Mouse (Mus musculus) lung, adult 2 months (tissue): ENCODE results near the gene Ngrn. TPM values are rescaled to one million over a fixed set of nuclear protein-coding genes. Genes with fewer than 3 reads are reported as not detected.
A peak's percentile ranks its signal among the peaks of the same experiment; 100 is the strongest.

Source experiments
- DNase-seq: peaks from one replicate; pipeline ENCODE4 v3.0.0; 2022
- H3K4me1 ChIP-seq: fragments of 200-500 bp; 2 replicates; pipeline ENCODE4 v1.6.1; 2011; ENCODE audit warnings: low read length; ENCODE audit not compliant: control insufficient read depth, insufficient read depth
- H3K4me3 ChIP-seq: fragments of 200-500 bp; replicated peaks from 2 replicates; pipeline ENCODE3; 2011; ENCODE audit warnings: low read depth, mild to moderate bottlenecking, control low read depth, low read length; ENCODE audit errors: extremely low read depth
- CTCF ChIP-seq: fragments of 200-500 bp; IDR thresholded peaks from 2 replicates; pipeline ENCODE4 v1.5.1; 2011; ENCODE audit warnings: mild to moderate bottlenecking, low read length, control low read depth; ENCODE audit not compliant: insufficient read depth
- POLR2A ChIP-seq: fragments of 200-500 bp; IDR thresholded peaks from 2 replicates; pipeline ENCODE4 v1.6.1; 2011; ENCODE audit warnings: low read depth, mild to moderate bottlenecking, control low read depth, low read length, borderline replicate concordance; ENCODE audit errors: extremely low read depth
- WGBS: fragments of 180-500 bp; shearing (Covaris S2); methylation state at CpG from one replicate; pipeline ENCODE4 v1.1.7; 2018; 5-methylcytosine and 5-hydroxymethylcytosine counted together
- polyA plus RNA-seq: library from polyadenylated mRNA; depleted of rRNA; stranded (reverse); fragments of >200 nt; gene quantifications from 2 replicates; pipeline ENCODE4 v1.2.3, GENCODE M21; 2012; rRNA removed

Gene Ngrn
- 21.0 and 26.2 TPM in 2 replicates for polyA plus RNA-seq

GRCm38 (mm10) chr7:80260625-80261371, at the start of gene Ngrn:
Ngrn (plus strand) TSS chr7:80261215.
- Histone ChIP-seq H3K4me3 (peak within 1 kb of the TSS; percentile 91), H3K4me1 (peaks cover 5% of the 10 kb centered on the region; the same call in 1 of the 2 replicates)
- peak; percentile 81 for DNase-seq
- 26% methylated on average over 40 of the region's 40 CpGs for WGBS
- no peak for TF ChIP-seq CTCF
- TF ChIP-seq POLR2A: peak; percentile 94

DNA sequence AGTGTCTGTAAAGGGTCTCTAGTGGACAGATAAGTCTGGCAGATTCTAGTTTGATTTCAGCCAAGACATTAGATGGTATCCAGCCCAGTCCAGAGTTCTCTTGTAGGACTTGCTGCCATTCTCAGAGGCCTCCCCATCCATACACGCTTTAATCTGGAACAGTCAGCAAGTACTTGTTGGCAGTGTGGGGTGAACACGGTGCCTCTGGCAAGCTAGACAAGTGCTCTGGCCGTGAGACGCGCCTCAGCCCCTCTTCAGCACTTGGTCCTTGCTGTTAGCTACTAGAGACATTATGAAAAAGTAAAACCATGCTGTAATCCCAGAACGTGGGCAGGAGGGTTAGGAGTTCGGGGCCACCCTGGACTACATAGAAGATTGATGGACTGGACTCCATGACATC, 47.4 kb upstream of the Ngrn start:
- no peak overlapping the region for H3K4me3 ChIP-seq
- no peak for DNase-seq
- WGBS: 86% methylated on average over 7 of the region's 7 CpGs
- TF ChIP-seq POLR2A: no peak
- peaks cover 2% of the 10 kb centered on the region for H3K4me1 ChIP-seq

DNA sequence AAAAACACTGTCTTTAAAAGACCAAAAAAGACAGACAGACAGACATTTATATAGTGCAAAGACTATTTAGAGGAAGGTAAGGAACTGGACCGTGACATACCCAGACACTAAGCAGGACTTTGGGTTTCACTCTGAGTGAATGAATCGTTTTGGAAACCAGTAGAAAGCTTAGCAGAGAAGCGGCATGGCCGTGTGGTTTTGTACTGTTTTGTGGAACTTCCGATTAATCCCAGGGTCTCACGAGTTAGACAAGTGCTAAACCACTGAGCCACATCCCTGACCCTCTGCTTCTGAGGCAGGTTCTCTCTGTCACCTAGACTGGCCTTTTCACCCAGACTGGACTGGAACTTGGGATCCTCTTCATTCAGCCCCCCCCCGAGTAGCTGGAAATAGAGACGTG, 46.6 kb upstream of the Ngrn start:
- DNase-seq: no peak
- Histone ChIP-seq H3K4me1 (0 out of 2 replicates have a peak, but pooled peaks cover 2% of the 10 kb centered on the region), H3K4me3 (no peak overlapping the region)
- no peak for TF ChIP-seq POLR2A
- no peak for TF ChIP-seq CTCF
- WGBS: 83% methylated on average over 8 of the region's 8 CpGs

- 21% methylated on average over 4 of the region's 4 CpGs for WGBS
- TF ChIP-seq CTCF (peak; percentile 88), POLR2A (no peak)
- Histone ChIP-seq H3K4me3 (no peak overlapping the region), H3K4me1 (no peaks in the 10 kb centered on the region)
- peak; percentile 78 for DNase-seq
These were observed 45.6 kb upstream of the Ngrn start for GRCm38 (mm10) chr7:80215398-80215797.

DNA sequence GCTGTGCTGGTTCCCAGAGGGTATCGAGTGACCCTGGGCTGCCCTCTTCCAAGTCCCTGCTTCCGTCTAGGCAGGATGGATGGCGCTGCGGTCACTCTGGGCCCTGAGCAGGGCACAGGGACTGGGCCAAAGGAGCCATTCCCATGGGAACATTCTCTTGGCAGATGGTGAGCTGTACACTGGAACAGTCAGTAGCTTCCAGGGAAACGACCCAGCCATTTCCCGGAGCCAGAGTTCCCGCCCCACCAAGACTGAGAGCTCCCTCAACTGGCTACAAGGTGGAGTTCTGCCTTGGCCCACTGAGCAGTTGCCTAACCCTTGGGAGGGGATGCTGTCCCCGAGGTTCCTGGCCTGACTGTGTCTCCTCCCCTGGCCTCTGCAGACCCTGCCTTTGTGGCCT, 44.4 kb upstream of the Ngrn start:
- no peak for TF ChIP-seq CTCF
- no peak for TF ChIP-seq POLR2A
- no peak overlapping the region for H3K4me3 ChIP-seq
- no peak for DNase-seq
- 64% methylated on average over 8 of the region's 8 CpGs for WGBS
- H3K4me1 ChIP-seq: no peaks in the 10 kb centered on the region

GRCm38 (mm10) chr7:80218666-80219065, 42.3 kb upstream of the Ngrn start:
- Histone ChIP-seq H3K4me1 (no peaks in the 10 kb centered on the region), H3K4me3 (no peak overlapping the region)
- TF ChIP-seq POLR2A (no peak), CTCF (no peak)
- no peak for DNase-seq
- WGBS: 95% methylated on average over 9 of the region's 9 CpGs

DNA sequence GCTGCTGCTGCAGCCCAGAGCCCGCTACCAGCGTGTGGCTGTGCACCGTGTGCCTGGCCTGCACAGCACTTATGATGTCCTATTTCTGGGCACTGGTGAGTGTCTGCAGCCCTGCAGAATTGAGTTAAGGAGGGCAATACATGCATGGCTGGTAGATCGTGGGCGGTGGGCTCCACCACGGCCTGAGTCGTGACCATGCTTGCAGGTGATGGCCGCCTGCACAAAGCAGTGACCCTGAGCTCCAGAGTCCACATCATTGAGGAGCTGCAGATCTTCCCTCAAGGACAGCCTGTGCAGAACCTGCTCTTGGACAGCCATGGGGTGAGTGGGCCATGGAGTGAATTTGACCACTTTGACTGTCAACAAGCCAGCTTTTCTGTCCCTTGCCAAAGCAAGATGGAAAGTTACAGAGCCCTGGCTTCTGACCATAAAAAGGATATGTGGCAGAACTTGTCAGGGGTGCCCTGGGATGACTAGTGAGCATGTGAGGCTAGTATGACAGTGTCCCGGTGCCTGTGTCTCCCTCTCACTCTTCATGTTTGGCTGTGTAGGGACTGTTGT, 40.7 kb upstream of the Ngrn start:
- TF ChIP-seq CTCF (no peak), POLR2A (no peak)
- 94% methylated on average over 9 of the region's 9 CpGs for WGBS
- no peak for DNase-seq
- Histone ChIP-seq H3K4me3 (no peak overlapping the region), H3K4me1 (no peaks in the 10 kb centered on the region)

DNA sequence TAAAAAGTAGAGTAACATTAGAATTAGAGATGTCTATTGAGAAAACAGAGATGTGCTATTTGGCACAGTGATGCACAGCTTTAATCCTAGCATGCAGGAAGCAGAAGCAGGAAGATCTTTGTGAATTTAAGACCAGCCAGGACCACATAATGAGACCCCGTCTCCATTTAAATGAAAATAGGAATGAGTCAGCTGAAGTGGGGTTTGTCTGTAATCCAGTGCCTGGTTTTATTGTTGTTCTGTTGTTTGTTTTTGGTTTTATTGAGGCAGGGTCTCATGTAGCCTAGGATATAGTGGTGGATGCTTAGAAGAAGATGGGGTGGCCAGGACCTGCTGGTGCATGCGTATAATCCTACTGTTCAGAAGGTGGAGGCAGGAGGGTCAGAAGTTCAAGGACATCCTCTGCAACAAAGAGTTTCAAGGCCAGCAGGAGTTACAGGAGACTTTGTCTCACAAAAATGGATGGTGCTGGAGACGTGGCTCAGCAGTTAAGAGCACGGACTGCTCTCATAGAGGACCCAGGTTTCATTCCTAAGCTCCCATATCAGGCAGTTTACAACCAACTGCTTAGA, 39.8 kb upstream of the Ngrn start:
- H3K4me3 ChIP-seq: no peak overlapping the region
- WGBS: 86% methylated on average over 4 of the region's 4 CpGs
- TF ChIP-seq POLR2A (no peak), CTCF (no peak)

DNA sequence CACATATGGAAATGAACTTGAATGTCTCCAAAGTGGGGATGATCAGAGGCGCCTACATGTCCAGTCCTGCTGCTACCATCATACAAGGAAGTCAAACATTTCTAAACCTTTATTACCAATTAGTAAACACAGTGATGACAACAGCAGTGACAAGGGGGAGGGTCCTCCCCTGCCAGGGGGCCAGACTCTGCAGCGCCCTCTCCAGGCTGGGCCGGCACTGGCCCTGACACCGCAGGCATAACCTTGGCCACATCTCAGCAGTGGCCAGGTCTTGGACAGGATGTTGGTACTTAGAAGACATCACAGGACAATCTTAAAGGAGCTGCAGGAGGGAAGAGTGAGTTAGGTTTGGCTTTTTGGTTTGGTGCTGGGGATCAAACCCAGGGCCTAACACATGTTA, 34.0 kb upstream of the Ngrn start:
- DNase-seq: no peak
- TF ChIP-seq POLR2A (no peak), CTCF (no peak)
- Histone ChIP-seq H3K4me3 (no peak overlapping the region), H3K4me1 (no peaks in the 10 kb centered on the region; the same call in 1 of the 2 replicates)
- 96% methylated on average over 4 of the region's 4 CpGs for WGBS

More for the DNA sequence above, 39.8 kb upstream of the Ngrn start:
- no peaks in the 10 kb centered on the region for H3K4me1 ChIP-seq
- no peak for DNase-seq
